Mouse (Mus musculus): ENCODE data around the gene Zmiz2. TPM values are rescaled to one million over a fixed set of nuclear protein-coding genes. Genes with fewer than 3 reads are reported as not detected.

The Zmiz2 gene
- polyA plus RNA-seq (2021; fragmentation: Nextera tagmentation): 22.5 and 26.7 TPM in 2 replicates
- long read RNA-seq, experiment 1, partial matches to known transcripts: 28 of 28 reads
- long read RNA-seq, experiment 1, other reads (novel, unspliced or antisense): 0 of 28 reads
- long read RNA-seq, experiment 2, partial matches to known transcripts: 87 of 90 reads
- long read RNA-seq, experiment 2, other reads (novel, unspliced or antisense): 3 of 90 reads

DNA sequence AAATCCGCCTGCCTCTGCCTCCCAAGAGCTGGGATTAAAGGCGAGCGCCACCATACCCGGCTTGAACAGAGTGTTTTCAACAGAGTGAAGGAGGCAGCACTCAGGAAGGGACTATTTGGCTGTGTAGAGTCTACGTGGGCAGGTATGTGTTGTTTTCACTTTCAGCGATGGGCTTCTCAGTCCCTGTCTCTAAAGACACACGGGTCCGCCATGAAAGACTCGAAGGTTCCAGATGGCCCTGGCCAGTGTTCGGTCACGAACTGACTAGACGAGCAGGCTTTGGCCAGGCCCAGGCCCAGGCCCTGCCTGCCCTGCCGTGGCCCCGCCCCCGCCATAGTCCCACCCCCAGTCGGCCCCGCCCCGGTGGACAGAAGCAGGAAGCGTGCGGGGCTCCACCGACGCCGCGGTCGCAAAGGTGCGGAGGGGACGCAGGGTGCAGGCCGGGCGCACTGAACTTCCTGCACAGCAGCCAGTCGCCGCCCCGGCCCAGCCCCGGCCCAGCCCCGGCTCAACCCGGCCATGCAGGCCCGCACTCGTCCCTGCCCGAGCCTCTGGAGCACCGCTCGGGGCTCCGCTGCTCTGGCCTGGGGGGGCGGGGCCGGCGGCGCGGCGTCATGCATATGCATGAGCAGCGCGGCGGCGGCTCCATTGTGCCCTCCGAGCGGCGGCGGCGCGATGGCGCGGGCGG is at the start of gene Zmiz2:
Gene Zmiz2 (plus strand): TSS at position 349 of the 688 bp plus-strand sequence.

DNA sequence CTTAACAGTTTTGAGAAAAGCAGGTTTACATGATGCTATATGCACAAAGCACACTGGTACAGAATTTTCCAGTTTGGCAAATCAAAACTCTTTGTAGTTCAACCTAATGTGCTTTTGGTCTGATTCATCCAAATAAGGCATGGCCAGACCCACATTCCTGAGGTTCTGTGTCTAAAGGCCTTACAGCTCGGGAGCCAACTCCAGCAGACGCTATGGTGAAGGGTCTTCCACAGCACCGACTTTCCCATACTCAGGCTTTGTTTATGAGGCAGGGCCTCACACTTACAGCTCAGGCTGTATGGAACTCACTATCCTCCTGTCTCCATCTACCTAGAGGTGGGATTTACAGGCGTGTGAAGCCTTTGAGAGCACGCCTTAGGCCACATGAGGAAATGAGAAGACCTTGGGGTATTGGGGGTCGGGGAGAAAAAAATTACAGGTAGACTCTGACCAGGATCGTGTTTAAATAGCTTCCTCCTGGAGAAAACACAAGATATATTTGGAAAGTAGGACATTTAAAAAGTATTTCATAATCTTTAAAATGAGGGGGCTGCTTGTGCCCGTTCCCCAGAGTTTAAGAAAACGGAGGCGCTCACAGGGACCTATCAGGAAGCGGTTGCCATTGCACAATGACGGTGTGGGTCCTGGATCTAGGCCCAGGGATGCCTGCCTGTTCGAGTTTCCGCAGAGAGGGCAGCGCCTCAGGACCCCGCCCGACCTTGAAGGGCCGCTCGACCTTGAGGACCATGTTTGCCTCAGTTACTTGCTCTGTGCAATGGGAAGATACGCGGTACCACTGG is 26.1 kb downstream of the Zmiz2 start, which contains the start of gene Ppia:
Gene Ppia (plus strand): TSS at position 693 of the 800 bp plus-strand sequence.

DNA sequence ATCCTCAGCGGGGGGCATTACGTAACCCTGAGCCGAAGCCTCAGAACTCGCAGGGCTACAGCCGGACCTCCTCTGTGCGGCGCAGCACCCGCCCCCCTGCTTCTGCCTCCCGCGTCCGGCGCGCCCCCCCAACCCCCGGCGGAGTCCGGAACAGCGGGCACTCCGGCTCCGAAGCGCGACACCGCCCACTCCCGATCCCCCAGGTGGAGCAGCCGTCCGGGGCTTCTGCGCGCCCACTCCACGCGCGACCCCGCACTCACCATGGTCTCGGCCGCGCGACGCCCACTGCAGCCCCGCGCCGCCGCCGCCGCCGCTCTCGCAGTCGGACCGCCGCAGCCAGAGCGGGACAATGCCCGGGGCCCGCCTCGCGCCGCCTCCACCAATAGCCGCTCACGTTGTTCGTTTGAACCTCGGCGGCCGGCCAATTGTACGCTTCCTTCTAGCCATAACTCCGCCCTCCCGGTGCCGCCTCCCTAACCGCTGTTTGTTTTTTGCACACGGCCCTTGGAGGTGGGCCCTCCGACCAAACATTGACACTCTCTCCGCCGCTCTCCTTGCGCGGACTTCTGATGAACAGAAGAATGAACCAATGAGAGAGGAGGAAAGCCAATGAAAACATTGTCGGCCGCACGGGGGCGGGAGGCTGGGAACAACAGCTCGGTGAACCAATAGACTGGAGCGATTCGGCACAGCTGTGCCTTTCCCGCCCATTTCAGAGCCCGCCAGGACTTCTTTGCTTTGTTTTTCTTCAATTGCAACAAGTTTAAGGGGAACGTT is 55.4 kb downstream of the Zmiz2 start, which contains the start of gene H2afv:
Gene H2afv (minus strand): TSS at position 367 of the 777 bp plus-strand sequence.

Small RNAs within 50 kb of the gene (microRNA-seq; reads per million reads assigned to microRNA genes)
- not detected for gene Mir7651

Other genes starting within 250 kb of the Zmiz2 start
- gene A730071L15Rik, start 189.0 kb upstream of the Zmiz2 start, polyA plus RNA-seq (2021; fragmentation: Nextera tagmentation): 1.0 and 1.1 TPM in 2 replicates
- 57.3 and 60.2 TPM in 2 replicates for gene Nudcd3, start 188.7 kb upstream of the Zmiz2 start, polyA plus RNA-seq (2021; fragmentation: Nextera tagmentation)
- not detected in 2 replicates for gene Npc1l1, start 158.9 kb upstream of the Zmiz2 start, polyA plus RNA-seq (2021; fragmentation: Nextera tagmentation)
- gene Ddx56, start 121.3 kb upstream of the Zmiz2 start, polyA plus RNA-seq (2021; fragmentation: Nextera tagmentation): 47.4 and 54.8 TPM in 2 replicates
- gene Tmed4, start 114.2 kb upstream of the Zmiz2 start, polyA plus RNA-seq (2021; fragmentation: Nextera tagmentation): 105 and 118 TPM in 2 replicates
- gene Ogdh, start 97.4 kb upstream of the Zmiz2 start, polyA plus RNA-seq (2021; fragmentation: Nextera tagmentation): 125 and 132 TPM in 2 replicates
- gene Ppia, start 26.4 kb downstream of the Zmiz2 start, polyA plus RNA-seq (2021; fragmentation: Nextera tagmentation): 6,575 and 7,918 TPM in 2 replicates
- 202 and 227 TPM in 2 replicates for gene H2afv, start 55.4 kb downstream of the Zmiz2 start, polyA plus RNA-seq (2021; fragmentation: Nextera tagmentation)
- gene Purb, start 86.8 kb downstream of the Zmiz2 start, polyA plus RNA-seq (2021; fragmentation: Nextera tagmentation): 23.8 and 28.2 TPM in 2 replicates
- gene Myo1g, start 131.9 kb downstream of the Zmiz2 start, polyA plus RNA-seq (2021; fragmentation: Nextera tagmentation): 0.24 and 0.29 TPM in 2 replicates
- 39.0 and 41.6 TPM in 2 replicates for gene Ccm2, start 157.8 kb downstream of the Zmiz2 start, polyA plus RNA-seq (2021; fragmentation: Nextera tagmentation)
- 11.0 and 14.2 TPM in 2 replicates for gene Nacad, start 217.0 kb downstream of the Zmiz2 start, polyA plus RNA-seq (2021; fragmentation: Nextera tagmentation)
- 15.8 and 21.1 TPM in 2 replicates for gene Tbrg4, start 237.0 kb downstream of the Zmiz2 start, polyA plus RNA-seq (2021; fragmentation: Nextera tagmentation)
- gene Wap, start 249.6 kb downstream of the Zmiz2 start, polyA plus RNA-seq (2021; fragmentation: Nextera tagmentation): not detected in 2 replicates

All from layer of hippocampus, adult 6 months (tissue).